8 mouse cellular contexts compared by ENCODE assay signal in the genomic region with DNA sequence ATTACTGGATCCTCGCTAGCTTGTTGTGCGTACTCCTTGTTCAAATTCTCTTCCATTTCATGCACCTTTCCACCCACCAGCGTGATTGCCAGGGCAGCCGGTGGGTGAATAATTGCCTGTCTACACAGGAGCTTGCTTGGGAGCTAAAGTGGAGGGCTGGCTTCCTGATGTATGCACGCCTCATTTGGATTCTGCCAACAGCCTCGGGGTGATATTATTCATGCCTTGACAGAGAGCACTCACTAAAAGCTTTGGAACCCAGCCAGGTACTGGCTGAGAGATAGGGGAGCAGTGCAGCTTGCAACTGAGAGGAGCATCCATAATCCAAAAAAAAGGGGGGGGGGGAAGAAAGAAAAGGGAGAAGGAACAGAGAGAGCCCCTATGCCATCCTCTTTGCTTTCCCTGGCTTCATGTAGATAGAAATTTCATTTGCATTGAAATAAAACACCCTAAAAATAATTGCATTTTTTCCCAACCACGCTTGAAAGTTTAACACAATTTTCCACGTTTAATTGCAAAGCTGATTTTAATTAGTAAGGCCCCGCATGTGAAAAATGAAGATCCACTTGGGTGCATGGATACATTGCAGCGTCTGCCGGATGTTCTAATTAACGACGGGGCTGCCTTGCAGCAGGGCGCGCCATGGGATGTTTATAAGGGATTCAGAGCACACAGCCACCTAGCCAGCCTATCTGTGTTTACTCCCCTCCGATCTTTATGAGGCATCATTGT.
DNase-seq lines count a peak whose midpoint lies in the region; ATAC-seq lines count a peak whose summit lies in the region.

No protein-coding gene starts in this region.

- peak overlapping the region; percentile 42 for H3K4me2 ChIP-seq in forebrain, embryonic 12.5 days
- peak overlapping the region; percentile 45 for H3K4me2 ChIP-seq in midbrain, embryonic 14.5 days (ENCODE audit: low read length)

- no peak overlapping the region for H3K9ac ChIP-seq in forebrain, embryonic 12.5 days
- H3K9ac ChIP-seq in midbrain, embryonic 14.5 days (replicated peaks; ENCODE audit: low read length): no peak overlapping the region; the same call in 1 of the 2 replicates

- no peaks in the 10 kb centered on the region for H3K9me3 ChIP-seq in forebrain, embryonic 12.5 days
- H3K9me3 ChIP-seq in midbrain, embryonic 14.5 days (ENCODE audit: control insufficient read depth, low read length): no peaks in the 10 kb centered on the region

- peak overlapping the region; percentile 87 for H3K27ac ChIP-seq in forebrain, embryonic 12.5 days
- peak overlapping the region; percentile 90 for H3K27ac ChIP-seq in midbrain, embryonic 14.5 days (replicated peaks; ENCODE audit: low read depth, low read length)

- peak; percentile 9 for DNase-seq in adrenal gland, adult 8-10 months
- DNase-seq in adrenal gland, postnatal 25 days: no peak
- DNase-seq in adrenal gland, postnatal 14 days: peak; percentile 58
- DNase-seq in layer of hippocampus, adult 11-12 months (ENCODE audit: low spot score): peak; percentile 74
- peak; percentile 97 for DNase-seq in midbrain, embryonic 14.5 days
- DNase-seq in thymus, postnatal 14 days: no peak

- H3K4me1 ChIP-seq in forebrain, embryonic 12.5 days: peaks cover 14% of the 10 kb centered on the region
- H3K4me1 ChIP-seq in midbrain, embryonic 14.5 days (ENCODE audit: control insufficient read depth, insufficient read depth, low read length): peaks cover 42% of the 10 kb centered on the region

- WGBS in forebrain, embryonic 12.5 days: 20% methylated on average over 16 of the region's 16 CpGs
- 9% methylated on average over 16 of the region's 16 CpGs for WGBS in midbrain, embryonic 14.5 days

- H3K36me3 ChIP-seq in forebrain, embryonic 12.5 days (replicated peaks): no peaks in the 10 kb centered on the region
- peaks cover 7% of the 10 kb centered on the region; the same call in 1 of the 2 replicates for H3K36me3 ChIP-seq in midbrain, embryonic 14.5 days (ENCODE audit: control insufficient read depth, insufficient read depth, low read length)

- no peak overlapping the region for H3K4me3 ChIP-seq in forebrain, embryonic 12.5 days (replicated peaks)
- no peak overlapping the region; the same call in 1 of the 2 replicates for H3K4me3 ChIP-seq in midbrain, embryonic 14.5 days (replicated peaks; ENCODE audit: low read depth, low read length)

- no peaks in the 10 kb centered on the region; the same call in 1 of the 2 replicates for H3K27me3 ChIP-seq in forebrain, embryonic 12.5 days
- no peaks in the 10 kb centered on the region for H3K27me3 ChIP-seq in midbrain, embryonic 14.5 days (ENCODE audit: control insufficient read depth, insufficient read depth, low read length)

- ATAC-seq in forebrain, embryonic 12.5 days (ENCODE audit: low FRiP score): peak; percentile 92
- ATAC-seq in midbrain, embryonic 14.5 days (ENCODE audit: low FRiP score, low TSS enrichment): peak; percentile 91
- ATAC-seq in activated CD4-positive, CD25-positive, alpha-beta regulatory T cell, adult 4 months: no peak

Comparison
In these comparisons a context has a peak if more than half of its experiments do, and no peak if none do; other contexts are left out.
1. DNase-seq: peak in adrenal gland, adult 8-10 months (single experiment), adrenal gland, postnatal 14 days (single experiment), layer of hippocampus, adult 11-12 months (single experiment) and midbrain, embryonic 14.5 days (single experiment); none in adrenal gland, postnatal 25 days (single experiment) and thymus, postnatal 14 days (single experiment).